Mouse (Mus musculus) gonadal fat pad, adult 2 months (tissue): ENCODE data around the gene Srgap2. TPM values are rescaled to one million over a fixed set of nuclear protein-coding genes. Genes with fewer than 3 reads are reported as not detected.

Experiments
- DNase-seq: peaks from one replicate; pipeline ENCODE4 v3.0.0-alpha.2; 2012; ENCODE audit warnings: low read depth
- polyA plus RNA-seq: library from polyadenylated mRNA; depleted of rRNA; stranded (reverse); fragments of >200 nt; gene quantifications from 2 replicates; pipeline ENCODE4 v1.2.3, GENCODE M21; 2012

Srgap2 gene
- polyA plus RNA-seq, 1 experiment = 21.9 TPM

DNA sequence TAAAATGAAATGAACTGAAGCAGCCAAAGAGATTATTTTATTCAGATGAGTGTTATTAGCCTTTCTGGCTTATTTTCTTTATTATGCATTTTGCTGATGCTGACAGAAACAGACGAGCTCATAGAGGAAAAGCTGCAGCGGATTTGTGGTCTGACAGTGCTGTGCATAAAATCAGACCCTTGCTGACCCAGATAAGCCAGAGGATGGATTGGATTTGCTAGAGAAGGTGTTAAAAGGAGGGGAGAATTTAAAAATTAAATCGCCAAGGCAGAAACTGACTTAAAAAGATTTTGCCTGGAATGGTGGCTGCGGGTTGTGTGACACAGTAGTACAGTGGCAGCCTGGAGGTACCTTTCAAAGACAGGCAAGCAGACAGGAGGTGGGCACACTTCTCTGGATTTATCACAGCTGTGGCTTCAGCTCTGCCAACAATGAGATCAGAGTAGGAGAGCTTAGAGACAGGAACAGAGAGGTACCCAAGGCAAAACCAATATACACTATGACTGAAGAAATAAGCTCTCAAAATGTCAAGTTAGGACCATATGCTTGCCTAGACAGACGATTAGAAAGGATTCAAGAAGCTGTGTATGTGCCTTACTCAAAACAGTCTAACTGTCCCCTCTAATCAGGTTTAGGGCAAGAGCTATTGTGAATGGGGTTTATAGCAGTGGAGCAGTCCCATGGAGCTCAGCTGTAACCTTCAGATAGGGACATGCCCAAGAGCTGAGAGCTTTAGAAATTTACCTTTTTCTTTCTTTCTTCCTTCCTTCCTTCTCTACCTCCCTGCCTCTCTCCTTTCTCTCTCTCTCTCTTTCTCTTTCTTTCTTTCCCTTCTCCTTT, 109.1 kb downstream of the Srgap2 start:
- DNase-seq = no peak

- DNase-seq = no peak
Measured at GRCm38 (mm10) chr1:131417059-131417750, 109.9 kb downstream of the Srgap2 start.

DNA sequence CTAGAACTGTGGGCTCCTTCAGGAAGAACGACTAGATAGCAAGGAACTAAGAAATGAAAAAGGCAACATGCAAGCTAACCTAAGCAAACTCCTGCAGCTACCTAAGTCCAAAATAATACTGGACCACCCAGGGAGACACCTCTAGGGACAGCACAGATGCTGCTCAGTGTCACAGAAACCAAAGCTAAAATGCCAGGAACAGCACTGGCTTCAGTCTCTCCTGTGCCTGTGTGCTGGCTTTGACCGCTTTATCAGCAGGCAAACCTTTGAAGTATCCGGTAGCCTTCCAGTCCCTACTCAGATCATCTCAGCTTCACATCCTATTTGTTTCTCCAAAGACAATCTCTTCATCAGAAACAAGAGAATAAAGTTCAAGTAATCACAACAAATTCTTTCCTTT, 123.6 kb downstream of the Srgap2 start:
- DNase-seq = no peak

DNA sequence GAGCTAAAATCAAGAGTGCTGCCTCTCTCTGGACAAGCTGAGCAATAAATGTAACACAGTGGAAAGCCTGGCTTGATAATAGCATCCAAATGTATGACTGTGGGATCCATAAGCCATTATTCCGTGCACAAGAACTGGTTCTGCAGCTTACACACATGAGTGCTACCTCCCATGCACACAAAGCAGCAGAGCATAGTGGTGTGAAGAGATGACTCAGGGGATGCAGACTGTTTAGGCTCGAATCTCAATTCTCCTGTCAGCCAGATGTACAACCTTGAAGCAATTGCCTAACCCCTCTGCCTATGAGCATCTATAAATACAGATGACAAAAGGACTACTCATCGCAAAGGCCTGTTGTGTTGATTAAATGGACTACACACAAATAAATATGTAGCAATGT, 126.3 kb downstream of the Srgap2 start:
- no peak for DNase-seq

DNA sequence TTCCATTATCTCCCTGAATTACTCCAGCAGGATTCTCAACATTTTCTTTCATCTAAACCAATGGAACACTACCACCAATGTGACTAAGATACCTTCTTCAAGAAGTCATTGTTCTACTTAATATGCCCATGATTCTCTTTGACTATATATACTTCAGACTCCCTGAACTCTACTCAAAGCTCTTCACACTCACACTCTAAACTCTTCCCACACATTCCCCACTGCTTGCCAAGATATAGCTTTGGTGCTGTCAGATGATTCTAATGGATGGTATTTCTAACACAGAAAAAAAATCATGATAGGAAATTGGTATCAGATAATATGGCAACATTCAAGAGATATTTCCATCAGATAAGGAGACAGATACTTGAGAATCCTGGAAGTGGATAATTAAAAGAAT, 129.0 kb downstream of the Srgap2 start:
- DNase-seq = no peak

- DNase-seq = no peak
Measured at GRCm38 (mm10) chr1:131384406-131384805, 142.7 kb downstream of the Srgap2 start.

- DNase-seq = no peak
Measured at GRCm38 (mm10) chr1:131382184-131382583, 145.0 kb downstream of the Srgap2 start.

DNA sequence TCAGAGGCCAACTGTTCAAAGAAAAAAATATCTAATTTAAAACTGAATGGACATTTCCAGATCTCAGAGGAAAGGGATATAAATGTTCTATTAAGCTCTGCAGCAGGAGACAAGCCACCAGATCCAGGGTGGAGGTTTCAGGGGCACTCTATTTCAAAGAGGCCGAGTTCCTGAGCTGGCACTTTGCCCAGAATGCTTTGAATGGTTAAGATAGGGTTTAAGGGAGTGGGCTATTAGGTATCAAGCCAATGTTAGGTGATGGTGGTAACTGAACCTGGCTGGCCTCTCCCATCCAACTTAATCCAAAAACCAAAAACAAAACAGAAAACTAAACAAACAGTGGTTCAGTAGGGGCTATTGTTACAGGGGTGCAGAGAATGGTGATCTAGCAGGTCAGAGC, 146.9 kb downstream of the Srgap2 start:
- DNase-seq = no peak

DNA sequence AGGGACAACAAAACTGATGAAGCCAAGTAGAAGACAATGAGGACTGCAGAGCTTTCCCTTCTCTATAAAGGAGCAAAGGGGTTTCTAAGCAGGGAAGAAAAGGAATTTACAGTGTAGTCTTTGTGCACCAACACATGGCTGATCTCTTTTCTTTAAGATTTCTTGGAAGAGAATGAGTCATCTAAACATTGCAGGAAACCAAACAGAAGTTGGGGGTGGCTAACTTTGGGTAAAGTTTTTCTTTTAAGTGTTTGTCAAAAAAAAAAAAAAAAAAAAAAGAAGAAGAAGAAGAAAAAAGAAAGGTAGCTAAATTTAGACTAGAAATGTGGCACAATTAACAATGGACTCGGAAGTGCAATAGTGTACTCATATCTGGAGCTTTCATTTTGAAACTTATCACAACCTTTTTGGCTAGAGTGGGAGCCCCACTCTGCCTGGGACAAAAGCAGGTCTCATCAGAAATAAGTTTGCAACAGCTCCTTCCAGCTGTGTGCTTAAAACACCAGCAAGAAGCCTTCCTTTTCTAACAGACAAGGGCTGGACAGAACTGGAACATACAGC, 148.2 kb downstream of the Srgap2 start:
- no peak for DNase-seq

- DNase-seq = no peak
Measured at GRCm38 (mm10) chr1:131378081-131378913, 148.9 kb downstream of the Srgap2 start.

GRCm38 (mm10) chr1:131365832-131366231, 161.3 kb downstream of the Srgap2 start:
- DNase-seq = no peak

GRCm38 (mm10) chr1:131364432-131364831, 162.7 kb downstream of the Srgap2 start:
- DNase-seq = no peak

DNA sequence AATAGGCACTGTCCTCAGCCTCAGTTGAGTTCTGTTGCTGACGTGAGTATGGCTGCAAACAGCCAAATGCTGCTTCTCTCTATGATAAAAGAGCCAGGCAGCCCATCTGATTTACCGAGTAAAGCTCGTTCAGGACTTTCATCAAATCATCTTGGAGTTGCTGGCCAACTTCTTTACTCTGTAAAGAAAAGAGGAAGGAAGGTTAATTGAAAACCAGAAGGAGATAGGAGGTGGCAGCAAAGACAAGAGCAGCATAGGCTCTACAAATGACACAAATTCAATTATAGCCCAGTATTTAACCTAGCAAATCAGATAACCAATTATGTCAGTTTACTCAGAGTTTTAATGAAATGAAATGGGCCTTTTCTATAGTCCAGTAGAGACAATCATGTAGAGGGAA, 163.3 kb downstream of the Srgap2 start:
- no peak for DNase-seq

DNA sequence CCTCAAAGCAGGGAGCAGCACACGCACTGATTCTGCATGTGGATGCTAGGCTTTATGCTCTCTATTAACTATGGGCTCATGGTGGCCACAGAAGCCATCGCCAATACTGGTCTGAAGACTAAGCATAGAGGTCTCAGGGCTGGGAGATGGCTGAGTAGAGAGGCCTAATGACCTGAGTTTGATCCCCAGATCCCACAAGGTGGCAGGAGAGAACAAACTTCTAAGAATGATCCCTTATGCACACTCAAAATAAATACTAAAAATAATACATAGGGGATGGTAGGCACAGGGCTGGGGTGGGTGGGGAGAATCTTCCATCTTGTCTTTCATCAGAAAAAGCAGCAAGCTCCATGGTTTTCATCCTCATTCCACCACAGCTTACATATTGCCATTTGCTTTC, 165.1 kb downstream of the Srgap2 start:
- DNase-seq = no peak

DNA sequence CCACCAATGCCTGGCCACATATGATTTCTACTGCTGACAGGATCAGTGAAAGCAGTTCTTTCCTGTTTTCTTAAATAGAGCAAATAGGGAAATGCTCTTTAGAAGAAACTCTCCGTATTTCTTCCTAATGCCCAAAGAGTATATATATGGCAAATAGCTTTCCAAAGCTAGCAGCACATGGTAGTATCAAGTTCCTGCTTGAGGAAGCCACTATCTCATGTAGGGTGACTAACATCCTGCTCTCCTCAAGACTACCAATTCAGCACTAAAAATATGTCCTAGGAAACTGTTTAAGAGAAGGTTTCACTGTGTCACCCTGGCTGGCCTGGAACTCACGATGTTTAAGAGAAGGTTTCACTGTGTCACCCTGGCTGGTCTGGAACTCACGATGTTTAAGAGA, 166.4 kb downstream of the Srgap2 start:
- DNase-seq = no peak

DNA sequence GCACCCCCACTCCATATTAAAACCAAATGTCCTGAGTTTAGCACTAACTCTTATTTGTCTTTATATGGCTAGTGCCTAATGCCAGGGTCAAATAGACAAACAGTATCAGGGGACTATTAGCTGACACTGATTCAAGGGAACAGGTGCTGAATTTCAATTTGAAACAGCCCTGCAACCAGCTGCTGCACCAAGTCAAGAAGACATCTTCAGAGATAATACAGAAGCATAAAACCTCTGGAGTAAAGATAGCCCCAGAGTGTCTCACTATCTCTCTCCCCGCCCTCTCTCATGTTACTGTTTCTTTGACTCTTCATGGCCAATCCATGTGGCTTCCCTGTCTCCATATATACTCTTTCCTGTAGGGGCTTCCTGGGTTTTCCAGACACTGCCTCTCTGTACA, 167.5 kb downstream of the Srgap2 start:
- no peak for DNase-seq

GRCm38 (mm10) chr1:131357213-131357612, 169.9 kb downstream of the Srgap2 start:
- no peak for DNase-seq

GRCm38 (mm10) chr1:131351436-131351835, 175.7 kb downstream of the Srgap2 start:
- DNase-seq = no peak

DNA sequence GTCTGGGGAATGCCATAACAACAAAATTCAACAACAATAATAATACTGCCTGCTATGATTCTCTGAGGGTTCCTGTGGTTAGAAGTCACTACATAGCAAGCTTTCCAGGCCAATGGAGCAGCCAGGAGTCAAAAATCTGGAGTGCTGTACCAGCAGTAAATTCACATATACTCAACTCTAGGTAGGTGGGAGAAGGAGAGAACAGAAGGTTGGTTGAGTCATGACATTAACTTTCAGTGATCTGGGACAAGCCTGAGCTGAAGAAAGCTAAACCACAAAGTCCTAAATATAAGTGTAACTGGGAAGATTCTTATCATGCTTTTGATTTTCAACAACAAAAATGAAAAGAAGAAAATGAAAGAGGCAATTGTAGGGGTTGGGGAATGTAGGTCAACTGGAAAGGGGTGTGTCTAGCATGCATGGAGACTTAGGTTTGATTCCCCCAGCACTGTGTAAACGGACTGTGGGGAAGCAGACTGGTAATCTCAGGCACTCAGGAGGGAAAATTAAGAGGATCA, 177.1 kb downstream of the Srgap2 start:
- no peak for DNase-seq

GRCm38 (mm10) chr1:131347708-131348107, 179.4 kb downstream of the Srgap2 start:
- no peak for DNase-seq

DNA sequence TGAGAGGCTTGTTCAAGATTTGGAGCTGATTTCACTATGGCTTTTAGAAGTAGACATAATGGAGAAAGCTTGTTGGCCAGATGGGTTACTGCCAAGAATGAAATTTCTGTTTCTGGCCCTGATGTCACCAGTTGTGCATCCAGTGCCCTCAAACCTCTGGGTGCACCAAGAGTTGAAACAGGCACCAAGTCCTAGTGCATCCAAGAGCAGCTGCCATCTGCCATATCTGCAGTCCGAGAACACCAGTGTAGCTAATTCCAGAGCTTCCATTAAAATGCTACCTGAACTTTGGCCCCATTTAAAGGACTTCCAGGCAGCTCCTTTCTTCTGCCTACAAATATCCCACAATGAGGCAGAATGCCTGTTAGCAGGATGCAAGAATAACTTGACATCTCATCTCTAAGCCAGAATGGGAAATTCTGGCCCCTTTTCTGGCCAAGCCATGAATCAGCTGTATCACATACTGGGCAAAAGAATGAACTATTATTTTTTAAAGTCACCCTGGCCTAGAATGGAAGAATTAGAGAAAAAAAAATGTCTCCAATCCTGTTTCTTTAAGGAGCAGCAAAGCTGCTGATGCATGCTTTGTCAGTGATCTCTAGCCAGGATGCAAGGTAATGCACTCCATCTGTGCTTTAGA, 180.1 kb downstream of the Srgap2 start:
- no peak for DNase-seq
